Mouse (Mus musculus) stomach, postnatal 0 days (tissue): ENCODE measurements around the gene Fars2.

Experiments used
- CTCF ChIP-seq: IDR thresholded peaks from 2 replicates; pipeline ENCODE4 v1.5.1; 2016; ENCODE audit warnings: antibody characterized with exemption, low read depth, mild to moderate bottlenecking, moderate library complexity
- EP300 ChIP-seq: optimal IDR thresholded peaks from 2 replicates; pipeline ENCODE3; 2016; ENCODE audit warnings: antibody characterized with exemption

- TF ChIP-seq CTCF: no peak
- no peak for TF ChIP-seq EP300
These were observed 314.8 kb downstream of the Fars2 start for GRCm38 (mm10) chr13:36431974-36432518.
